Mouse (Mus musculus): Measurements from ENCODE around the gene Gm11733. TPM values are rescaled to one million over a fixed set of nuclear protein-coding genes. Genes with fewer than 3 reads are reported as not detected.
A peak's percentile ranks its signal among the peaks of the same experiment; 100 is the strongest.
"Not testable (repeated sequence)": the region's sequence is repeated elsewhere in the genome, so short reads cannot be mapped to it uniquely, and the experiment has no call there.

Gm11733 gene
- polyA plus RNA-seq, 1 experiment from 2014 or later: not detected

DNA sequence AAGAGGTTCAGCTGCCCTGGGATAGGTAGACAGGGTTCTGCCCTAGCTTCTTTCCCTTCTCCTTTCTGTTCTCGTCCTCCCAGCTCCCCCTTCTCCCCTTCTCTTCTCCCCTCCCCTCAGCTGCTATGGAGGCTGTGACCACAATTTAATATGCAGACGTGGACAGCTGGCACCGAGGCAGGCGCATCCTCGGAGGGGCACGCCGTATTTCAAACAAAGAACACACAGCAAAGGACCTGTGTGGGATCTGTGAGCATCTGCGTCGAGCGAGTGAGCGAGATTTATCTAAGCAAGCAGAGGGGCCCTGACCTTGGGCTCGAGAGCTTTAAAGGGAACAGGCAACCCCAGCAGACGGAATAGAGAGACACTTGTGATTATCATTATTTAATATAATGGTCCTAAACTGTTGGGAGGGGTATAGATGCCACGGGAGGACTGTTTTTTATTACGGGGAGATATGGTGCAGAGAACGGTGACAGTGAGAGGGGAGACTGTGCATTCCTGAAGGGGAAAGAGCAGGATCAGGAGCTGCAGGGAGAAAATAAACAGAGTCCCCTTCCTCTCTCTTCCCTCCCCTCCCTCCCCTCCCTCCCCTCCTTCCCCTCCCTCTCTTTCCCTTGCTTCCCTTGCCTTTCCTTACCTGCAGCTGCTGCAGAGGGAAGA, 21.8 kb upstream of the Gm11733 start:
- Histone ChIP-seq H3K36me3 (ENCODE audit: control insufficient read depth, insufficient read depth) (no peaks in the 10 kb centered on the region), H3K9me3 (replicated peaks; ENCODE audit: control insufficient read depth, low read length) (no peaks in the 10 kb centered on the region), H3K4me2 (ENCODE audit: low read depth, low read length) (peak overlapping the region; percentile 5; the same call in 1 of the 2 replicates), H3K27me3 (ENCODE audit: control insufficient read depth, insufficient read depth, low read length) (peaks cover 44% of the 10 kb centered on the region), H3K4me3 (ENCODE audit: low read length) (no peak overlapping the region), H3K4me1 (ENCODE audit: control insufficient read depth, insufficient read depth, low read length) (no peaks in the 10 kb centered on the region), H3K27ac (ENCODE audit: low read length) (no peak overlapping the region), H3K9ac (ENCODE audit: low read length) (no peak overlapping the region)
- no peak for ATAC-seq (replicated peaks; ENCODE audit: extremely low read depth, insufficient read depth, low FRiP score)
- 17% methylated on average over 16 of the region's 16 CpGs for WGBS

DNA sequence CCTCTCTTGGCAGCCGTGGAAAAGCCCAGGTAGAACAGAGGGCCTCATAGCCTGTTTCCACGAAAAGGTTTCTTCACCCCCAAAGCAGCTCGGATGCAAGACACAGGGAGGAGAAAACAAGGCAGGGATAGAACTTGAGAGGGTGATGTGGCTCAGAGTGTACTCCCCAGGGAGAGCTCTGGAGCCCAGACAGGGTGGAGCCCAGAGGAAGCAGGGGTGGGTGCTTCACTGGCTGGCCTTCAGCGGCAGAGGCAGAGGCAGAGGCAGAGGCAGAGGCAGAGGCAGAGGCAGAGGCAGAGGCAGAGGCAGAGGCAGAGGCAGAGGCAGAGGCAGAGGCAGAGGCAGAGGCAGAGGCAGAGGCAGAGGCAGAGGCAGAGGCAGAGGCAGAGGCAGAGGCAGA, 20.8 kb upstream of the Gm11733 start:
- not testable (repeated sequence) for ATAC-seq (replicated peaks; ENCODE audit: extremely low read depth, insufficient read depth, low FRiP score); H3K27ac ChIP-seq (ENCODE audit: low read length); H3K9me3 ChIP-seq (replicated peaks; ENCODE audit: control insufficient read depth, low read length); H3K4me2 ChIP-seq (ENCODE audit: low read depth, low read length); H3K36me3 ChIP-seq (ENCODE audit: control insufficient read depth, insufficient read depth); H3K4me1 ChIP-seq (ENCODE audit: control insufficient read depth, insufficient read depth, low read length); H3K4me3 ChIP-seq (ENCODE audit: low read length); H3K9ac ChIP-seq (ENCODE audit: low read length)
- H3K27me3 ChIP-seq (ENCODE audit: control insufficient read depth, insufficient read depth, low read length): peaks cover 44% of the 10 kb centered on the region
- 67% methylated on average over 4 of the region's 4 CpGs for WGBS

DNA sequence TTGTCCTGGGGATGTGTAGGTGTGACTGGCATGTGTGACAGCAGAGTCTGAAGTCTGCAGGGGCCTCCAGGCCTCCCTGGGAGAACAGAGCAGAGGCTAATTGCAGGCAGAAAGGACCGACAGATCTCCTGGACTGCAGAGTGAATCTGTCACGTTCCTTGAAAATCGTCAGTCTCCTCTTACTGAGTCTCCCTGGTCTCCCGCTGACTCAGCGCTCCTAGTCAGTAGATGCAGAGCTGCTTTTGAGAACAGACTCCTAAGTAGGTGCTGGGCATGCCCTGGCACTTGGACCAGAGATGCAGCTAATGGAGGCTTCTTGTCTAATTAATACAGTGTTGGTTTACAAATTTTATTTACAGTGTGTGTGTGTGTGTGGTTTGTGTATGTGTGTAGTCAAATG, 17.9 kb upstream of the Gm11733 start:
- H3K27me3 ChIP-seq (ENCODE audit: control insufficient read depth, insufficient read depth, low read length): peaks cover 18% of the 10 kb centered on the region
- no peaks in the 10 kb centered on the region for H3K9me3 ChIP-seq (replicated peaks; ENCODE audit: control insufficient read depth, low read length)
- H3K4me3 ChIP-seq (ENCODE audit: low read length): no peak overlapping the region
- no peak overlapping the region for H3K27ac ChIP-seq (ENCODE audit: low read length)
- no peak for ATAC-seq (replicated peaks; ENCODE audit: extremely low read depth, insufficient read depth, low FRiP score)
- H3K4me2 ChIP-seq (ENCODE audit: low read depth, low read length): no peak overlapping the region
- WGBS: 16% methylated on average over 5 of the region's 5 CpGs
- H3K36me3 ChIP-seq (ENCODE audit: control insufficient read depth, insufficient read depth): no peaks in the 10 kb centered on the region
- H3K9ac ChIP-seq (ENCODE audit: low read length): no peak overlapping the region
- H3K4me1 ChIP-seq (ENCODE audit: control insufficient read depth, insufficient read depth, low read length): no peaks in the 10 kb centered on the region

DNA sequence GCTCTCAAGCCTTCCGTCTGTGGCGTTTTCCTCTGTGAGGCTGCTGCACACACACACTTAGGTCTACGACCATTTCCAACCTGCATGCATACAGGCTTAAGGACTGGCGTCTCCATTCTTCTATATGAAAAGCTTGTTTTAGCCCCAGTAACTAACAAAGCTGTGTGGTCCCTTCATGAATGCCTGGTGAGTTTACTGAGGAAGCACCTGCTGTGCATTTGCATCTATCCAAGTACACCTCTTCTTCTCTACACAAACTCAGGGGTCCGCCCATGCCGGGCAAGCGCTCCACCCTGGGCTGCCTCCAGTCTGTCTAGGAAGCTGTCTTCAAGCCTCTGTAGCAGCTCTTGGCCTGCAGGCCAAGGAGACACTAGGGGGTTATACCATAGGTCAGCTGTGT, 17.3 kb upstream of the Gm11733 start:
- ATAC-seq (replicated peaks; ENCODE audit: extremely low read depth, insufficient read depth, low FRiP score): no peak
- no peaks in the 10 kb centered on the region for H3K9me3 ChIP-seq (replicated peaks; ENCODE audit: control insufficient read depth, low read length)

DNA sequence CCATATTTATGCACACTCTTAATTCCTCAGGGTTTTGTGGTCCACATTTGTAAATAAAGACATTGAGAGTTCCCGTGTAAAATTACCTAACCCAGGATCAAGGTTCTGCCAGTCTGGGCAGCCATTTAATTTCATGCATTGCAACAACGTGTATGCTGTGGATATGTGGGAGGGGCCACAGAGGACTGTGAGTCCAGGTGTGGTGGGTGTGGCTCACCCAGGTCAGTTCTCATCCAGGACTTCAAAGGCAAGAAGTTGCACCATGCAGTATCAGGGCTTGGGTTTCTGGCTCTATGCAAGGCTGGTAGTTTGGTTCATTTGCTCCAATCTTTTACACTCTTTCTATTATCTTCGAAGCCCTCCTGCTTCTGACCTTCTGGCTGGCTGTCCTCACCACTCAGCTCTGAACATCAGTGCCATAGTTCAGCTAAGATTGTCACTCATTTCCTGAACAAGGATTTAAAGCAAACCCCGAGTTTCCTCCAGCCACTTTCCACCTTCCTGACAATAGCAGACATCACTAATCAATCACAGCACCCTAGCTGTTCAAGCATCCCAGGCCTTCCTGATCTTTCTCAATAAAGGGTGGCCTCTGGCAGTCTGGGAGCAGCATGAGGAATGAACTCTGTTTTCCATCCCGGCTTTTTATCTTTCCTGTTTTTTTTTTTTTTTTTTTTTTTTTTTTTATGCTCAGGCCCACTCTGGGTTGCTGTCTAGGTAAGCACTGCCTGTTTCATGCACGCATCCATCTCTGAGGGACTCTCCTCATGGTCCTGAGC, 15.4 kb upstream of the Gm11733 start:
- H3K9ac ChIP-seq (ENCODE audit: low read length): no peak overlapping the region
- H3K27ac ChIP-seq (ENCODE audit: low read length): no peak overlapping the region
- H3K36me3 ChIP-seq (ENCODE audit: control insufficient read depth, insufficient read depth): no peaks in the 10 kb centered on the region
- 50% methylated on average over 6 of the region's 6 CpGs for WGBS
- H3K9me3 ChIP-seq (replicated peaks; ENCODE audit: control insufficient read depth, low read length): no peaks in the 10 kb centered on the region
- peaks cover 4% of the 10 kb centered on the region for H3K27me3 ChIP-seq (ENCODE audit: control insufficient read depth, insufficient read depth, low read length)
- H3K4me3 ChIP-seq (ENCODE audit: low read length): no peak overlapping the region
- H3K4me1 ChIP-seq (ENCODE audit: control insufficient read depth, insufficient read depth, low read length): no peaks in the 10 kb centered on the region
- ATAC-seq (replicated peaks; ENCODE audit: extremely low read depth, insufficient read depth, low FRiP score): no peak
- H3K4me2 ChIP-seq (ENCODE audit: low read depth, low read length): no peak overlapping the region

More for the DNA sequence above, 17.3 kb upstream of the Gm11733 start:
- 85% methylated on average over 7 of the region's 7 CpGs for WGBS
- Histone ChIP-seq H3K27me3 (ENCODE audit: control insufficient read depth, insufficient read depth, low read length) (peaks cover 13% of the 10 kb centered on the region), H3K4me2 (ENCODE audit: low read depth, low read length) (no peak overlapping the region), H3K4me1 (ENCODE audit: control insufficient read depth, insufficient read depth, low read length) (no peaks in the 10 kb centered on the region), H3K4me3 (ENCODE audit: low read length) (no peak overlapping the region), H3K27ac (ENCODE audit: low read length) (no peak overlapping the region), H3K36me3 (ENCODE audit: control insufficient read depth, insufficient read depth) (no peaks in the 10 kb centered on the region), H3K9ac (ENCODE audit: low read length) (no peak overlapping the region)

DNA sequence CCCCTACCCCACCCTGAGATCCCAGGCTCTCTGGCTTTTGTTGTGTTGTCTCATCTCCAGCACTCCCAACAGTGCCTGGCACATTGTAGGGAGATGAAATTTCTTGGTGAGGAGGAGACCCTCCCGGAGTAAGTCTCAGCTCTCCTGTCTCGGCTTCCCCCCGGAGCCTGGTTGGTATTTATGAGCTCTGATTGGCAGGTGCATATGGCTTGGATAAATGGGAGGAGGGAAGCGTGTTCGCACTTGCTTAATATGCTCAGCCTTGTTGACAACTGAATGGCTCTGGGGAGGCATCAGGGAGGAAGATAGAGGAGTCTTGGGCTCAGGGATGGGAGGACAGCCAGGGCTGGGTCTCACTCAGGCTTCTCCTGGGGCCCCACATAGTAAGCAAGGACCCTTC, 14.4 kb upstream of the Gm11733 start:
- whole genome bisulfite sequencing: 81% methylated on average over 5 of the region's 5 CpGs
- no peak overlapping the region for H3K4me3 ChIP-seq (ENCODE audit: low read length)
- H3K4me1 ChIP-seq (ENCODE audit: control insufficient read depth, insufficient read depth, low read length): no peaks in the 10 kb centered on the region
- peaks cover under 1% of the 10 kb centered on the region for H3K27me3 ChIP-seq (ENCODE audit: control insufficient read depth, insufficient read depth, low read length)
- H3K36me3 ChIP-seq (ENCODE audit: control insufficient read depth, insufficient read depth): no peaks in the 10 kb centered on the region
- ATAC-seq (replicated peaks; ENCODE audit: extremely low read depth, insufficient read depth, low FRiP score): no peak
- H3K9me3 ChIP-seq (replicated peaks; ENCODE audit: control insufficient read depth, low read length): no peaks in the 10 kb centered on the region
- no peak overlapping the region for H3K9ac ChIP-seq (ENCODE audit: low read length)
- H3K4me2 ChIP-seq (ENCODE audit: low read depth, low read length): no peak overlapping the region
- H3K27ac ChIP-seq (ENCODE audit: low read length): no peak overlapping the region

DNA sequence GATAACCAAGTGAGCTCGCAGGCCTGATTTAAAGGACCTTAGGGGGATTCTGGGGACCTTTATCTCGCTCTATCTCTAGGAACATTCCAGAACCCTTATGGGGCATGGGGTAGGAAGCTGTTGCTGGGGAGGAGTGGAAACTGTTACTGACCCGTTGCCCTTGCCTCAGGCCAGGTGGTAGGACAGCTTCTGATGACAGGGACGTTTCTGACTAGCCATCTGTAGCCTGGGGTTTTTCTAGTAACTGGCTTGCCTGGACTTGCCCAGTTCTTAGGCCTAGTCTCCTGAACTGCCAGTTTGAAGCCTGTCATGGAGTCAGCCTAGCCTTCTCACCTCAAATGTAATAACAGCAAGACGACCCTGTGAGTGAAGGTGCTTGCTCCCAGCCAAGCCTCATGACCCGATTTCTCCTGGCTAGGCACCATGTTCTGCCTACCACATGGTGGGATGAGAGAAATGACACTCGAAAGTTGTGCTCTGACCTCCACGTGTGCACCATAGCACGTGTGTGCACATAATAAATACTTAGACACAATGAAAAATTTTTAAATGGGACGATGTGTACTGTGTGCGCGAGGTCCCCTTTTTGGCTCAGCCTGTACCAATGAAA, 13.5 kb upstream of the Gm11733 start:
- Histone ChIP-seq H3K9me3 (replicated peaks; ENCODE audit: control insufficient read depth, low read length) (no peaks in the 10 kb centered on the region), H3K4me3 (ENCODE audit: low read length) (no peak overlapping the region), H3K27me3 (ENCODE audit: control insufficient read depth, insufficient read depth, low read length) (no peaks in the 10 kb centered on the region; the same call in 1 of the 2 replicates), H3K4me2 (ENCODE audit: low read depth, low read length) (no peak overlapping the region), H3K9ac (ENCODE audit: low read length) (no peak overlapping the region), H3K4me1 (ENCODE audit: control insufficient read depth, insufficient read depth, low read length) (no peaks in the 10 kb centered on the region), H3K27ac (ENCODE audit: low read length) (no peak overlapping the region), H3K36me3 (ENCODE audit: control insufficient read depth, insufficient read depth) (no peaks in the 10 kb centered on the region)
- WGBS: 77% methylated on average over 12 of the region's 12 CpGs
- ATAC-seq (replicated peaks; ENCODE audit: extremely low read depth, insufficient read depth, low FRiP score): no peak

DNA sequence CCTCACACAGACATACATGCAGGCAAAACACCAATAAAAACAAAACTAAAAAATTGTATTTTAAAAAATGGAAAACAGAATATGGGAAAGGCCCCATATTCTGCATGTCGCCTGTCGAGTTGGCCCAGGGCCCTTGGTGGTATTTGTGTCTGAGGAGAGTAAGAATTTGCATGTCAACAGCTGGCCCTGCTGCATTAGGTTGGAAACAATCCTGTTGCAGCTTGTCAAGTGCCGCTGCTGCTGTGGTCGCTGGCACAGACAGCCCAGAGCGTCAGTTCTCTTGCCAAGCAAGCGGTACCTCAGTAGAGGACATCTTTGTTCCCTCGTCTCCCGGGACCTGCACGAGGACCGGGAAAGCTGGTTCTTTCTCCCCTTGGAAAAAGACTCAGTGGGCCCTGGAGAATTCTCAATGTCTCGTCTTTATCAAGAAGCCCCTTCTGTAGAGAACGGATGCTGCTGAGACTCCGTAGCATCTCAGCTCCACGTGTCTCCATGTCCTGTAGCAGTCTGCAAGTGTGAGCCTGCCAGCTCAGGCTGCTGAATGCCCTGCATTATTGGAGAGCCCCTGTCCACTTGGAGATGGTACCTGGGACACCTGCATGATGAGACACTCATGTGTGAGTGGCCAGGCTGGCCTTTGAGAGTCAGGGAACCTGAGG, 12.4 kb upstream of the Gm11733 start:
- Histone ChIP-seq H3K36me3 (ENCODE audit: control insufficient read depth, insufficient read depth) (no peaks in the 10 kb centered on the region), H3K4me1 (ENCODE audit: control insufficient read depth, insufficient read depth, low read length) (no peaks in the 10 kb centered on the region), H3K27me3 (ENCODE audit: control insufficient read depth, insufficient read depth, low read length) (no peaks in the 10 kb centered on the region; the same call in 1 of the 2 replicates), H3K27ac (ENCODE audit: low read length) (no peak overlapping the region), H3K9ac (ENCODE audit: low read length) (no peak overlapping the region), H3K9me3 (replicated peaks; ENCODE audit: control insufficient read depth, low read length) (no peaks in the 10 kb centered on the region), H3K4me2 (ENCODE audit: low read depth, low read length) (no peak overlapping the region), H3K4me3 (ENCODE audit: low read length) (no peak overlapping the region)
- 58% methylated on average over 14 of the region's 14 CpGs for WGBS
- ATAC-seq (replicated peaks; ENCODE audit: extremely low read depth, insufficient read depth, low FRiP score): no peak

All from heart, embryonic 16.5 days (tissue).